Mouse (Mus musculus) small intestine, adult 2 months (tissue): ENCODE measurements around the gene Sorcs2. TPM values are rescaled to one million over a fixed set of nuclear protein-coding genes. Genes with fewer than 3 reads are reported as not detected.

Source experiments
- H3K27ac ChIP-seq: fragments of 200-500 bp; 2 replicates; pipeline ENCODE4 v1.5.1; 2012; ENCODE audit warnings: low read depth, low read length, control low read depth, inconsistent platforms; ENCODE audit not compliant: insufficient read depth
- H3K27me3 ChIP-seq: fragments of 200-500 bp; 2 replicates; pipeline ENCODE4 v1.6.1; 2012; ENCODE audit warnings: mild to moderate bottlenecking, moderate library complexity, low read length, inconsistent platforms; ENCODE audit not compliant: control insufficient read depth, insufficient read depth
- H3K36me3 ChIP-seq: fragments of 200-500 bp; 2 replicates; pipeline ENCODE4 v1.6.1; 2012; ENCODE audit warnings: mild to moderate bottlenecking, low read length, control low read depth, inconsistent platforms; ENCODE audit not compliant: control insufficient read depth, insufficient read depth
- H3K4me1 ChIP-seq: fragments of 200-500 bp; 2 replicates; pipeline ENCODE4 v1.6.1; 2012; ENCODE audit warnings: low read length, inconsistent platforms, mixed read lengths; ENCODE audit not compliant: control insufficient read depth, insufficient read depth, insufficient read length
- H3K4me3 ChIP-seq: fragments of 200-500 bp; 2 replicates; pipeline ENCODE4 v1.5.1; 2012; ENCODE audit warnings: low read depth, mild to moderate bottlenecking, control low read depth, inconsistent platforms, low read length, moderate library complexity
- CTCF ChIP-seq: fragments of 200-500 bp; IDR thresholded peaks from 2 replicates; pipeline ENCODE4 v1.5.1; 2012; ENCODE audit warnings: low read depth, mild to moderate bottlenecking, control low read depth, inconsistent platforms, low read length, moderate library complexity, mixed read lengths; ENCODE audit not compliant: insufficient replicate concordance, insufficient read length; ENCODE audit errors: extremely low read depth
- POLR2A ChIP-seq: fragments of 200-500 bp; IDR thresholded peaks from 2 replicates; pipeline ENCODE4 v1.6.1; 2012; ENCODE audit warnings: low read depth, mild to moderate bottlenecking, control low read depth, inconsistent platforms, low read length, moderate library complexity
- WGBS: fragments of 180-500 bp; shearing (Covaris S2); methylation state at CpG from one replicate; pipeline ENCODE4 v1.1.7; 2018; 5-methylcytosine and 5-hydroxymethylcytosine counted together
- polyA plus RNA-seq: library from polyadenylated mRNA; depleted of rRNA; stranded (reverse); fragments of >200 nt; gene quantifications from 2 replicates; pipeline ENCODE4 v1.2.3, GENCODE M21; 2012

The Sorcs2 gene
- polyA plus RNA-seq, 1 experiment = 5.9 TPM

DNA sequence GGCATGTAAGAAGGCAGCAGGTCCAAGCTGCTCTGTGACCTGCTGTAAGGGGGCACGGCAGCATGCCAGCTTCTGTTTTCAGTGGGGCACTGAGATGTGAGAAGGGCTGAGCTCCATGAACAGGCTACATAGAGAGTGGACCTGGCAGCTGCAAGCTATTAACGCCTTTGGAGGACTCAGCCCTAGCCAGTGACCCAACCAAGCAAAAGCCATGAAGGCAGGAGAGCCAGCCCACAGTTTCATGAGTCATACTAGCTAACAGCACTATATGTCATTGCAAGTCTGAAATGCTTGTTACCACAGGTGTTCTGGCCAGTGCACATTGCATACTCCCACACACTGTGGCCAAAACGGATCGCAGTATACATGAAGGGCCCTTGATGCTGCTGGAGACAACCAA, 41.3 kb downstream of the Sorcs2 start:
- Histone ChIP-seq H3K27ac (no peak overlapping the region), H3K36me3 (no peaks in the 10 kb centered on the region), H3K4me1 (peaks cover 15% of the 10 kb centered on the region; the same call in 1 of the 2 replicates), H3K27me3 (no peaks in the 10 kb centered on the region), H3K4me3 (no peak overlapping the region)
- TF ChIP-seq CTCF = no peak
- TF ChIP-seq POLR2A = no peak
- WGBS = 85% methylated on average over 4 of the region's 4 CpGs

DNA sequence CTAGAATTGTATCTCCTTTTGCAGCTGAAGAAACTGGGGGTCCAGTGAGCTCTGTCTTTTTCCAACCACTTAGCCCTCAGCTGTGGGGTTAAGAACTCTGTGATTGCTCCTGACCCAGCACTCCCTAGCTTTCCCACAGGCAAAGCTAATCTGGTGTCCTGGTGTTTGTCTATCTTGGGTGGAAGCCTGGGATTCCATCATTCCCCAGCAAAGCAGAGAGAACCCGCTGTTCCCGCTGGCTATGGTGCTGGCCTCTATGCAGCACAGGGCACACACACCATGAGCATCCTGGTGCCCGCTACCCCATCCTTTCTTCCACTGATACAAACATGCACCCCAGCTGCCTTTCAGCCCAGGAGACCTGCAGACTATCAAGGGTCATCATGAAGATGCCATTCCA, 42.3 kb downstream of the Sorcs2 start:
- TF ChIP-seq POLR2A (no peak), CTCF (no peak)

DNA sequence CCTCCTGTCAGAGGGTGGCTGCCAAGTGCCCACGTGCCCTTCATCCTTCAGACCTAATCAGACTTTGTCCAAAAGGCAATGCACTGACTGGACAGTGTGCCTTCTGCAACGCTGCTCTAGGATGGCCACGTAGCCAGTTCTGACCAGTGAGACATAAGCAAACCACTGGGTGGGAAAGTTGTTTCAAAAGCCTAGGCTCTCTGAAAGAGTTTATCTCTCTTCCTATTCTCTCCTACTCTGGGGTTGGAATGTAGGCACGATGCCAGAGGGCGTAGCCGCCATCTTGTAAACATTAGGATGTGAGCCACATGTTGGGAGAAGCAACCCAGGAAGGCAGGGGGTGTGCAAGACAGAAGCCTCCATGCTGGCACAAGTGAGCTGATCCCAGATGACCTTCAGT, 44.3 kb downstream of the Sorcs2 start:
- TF ChIP-seq POLR2A = no peak
- TF ChIP-seq CTCF = no peak
- no peak overlapping the region; the same call in 1 of the 2 replicates for H3K27ac ChIP-seq
- peaks cover 12% of the 10 kb centered on the region; the same call in 1 of the 2 replicates for H3K4me1 ChIP-seq
- H3K36me3 ChIP-seq = no peaks in the 10 kb centered on the region
- WGBS = 41% methylated on average over 6 of the region's 6 CpGs
- H3K27me3 ChIP-seq = no peaks in the 10 kb centered on the region
- H3K4me3 ChIP-seq = no peak overlapping the region

More for the DNA sequence above, 42.3 kb downstream of the Sorcs2 start:
- H3K4me3 ChIP-seq = no peak overlapping the region
- WGBS = 86% methylated on average over 3 of the region's 3 CpGs
- H3K27me3 ChIP-seq = no peaks in the 10 kb centered on the region
- H3K4me1 ChIP-seq = peaks cover 12% of the 10 kb centered on the region; the same call in 1 of the 2 replicates
- H3K27ac ChIP-seq = no peak overlapping the region
- no peaks in the 10 kb centered on the region for H3K36me3 ChIP-seq

DNA sequence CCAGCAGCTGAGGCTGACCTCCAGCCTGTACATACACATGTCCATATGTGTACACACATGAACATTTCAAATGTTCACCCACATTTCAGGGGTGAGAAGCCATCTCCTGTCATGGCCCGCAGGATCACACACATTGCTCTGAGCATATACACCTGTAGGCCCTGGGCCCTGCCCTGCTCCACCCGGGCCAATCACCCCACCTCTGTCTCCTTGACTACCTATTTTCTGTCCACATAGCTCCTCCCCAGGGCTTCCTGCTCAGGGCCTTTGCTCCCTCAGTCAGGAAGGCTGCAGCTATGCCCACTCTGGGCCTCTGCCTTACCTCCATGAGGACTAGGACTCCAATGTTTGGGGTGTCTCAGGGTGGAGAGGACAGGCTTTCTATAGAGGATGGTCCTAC, 44.7 kb downstream of the Sorcs2 start:
- Histone ChIP-seq H3K4me1 (peaks cover 12% of the 10 kb centered on the region; the same call in 1 of the 2 replicates), H3K27me3 (no peaks in the 10 kb centered on the region), H3K36me3 (no peaks in the 10 kb centered on the region), H3K27ac (no peak overlapping the region), H3K4me3 (no peak overlapping the region)
- TF ChIP-seq CTCF (no peak), POLR2A (no peak)
- 25% methylated on average over 2 of the region's 2 CpGs for WGBS

DNA sequence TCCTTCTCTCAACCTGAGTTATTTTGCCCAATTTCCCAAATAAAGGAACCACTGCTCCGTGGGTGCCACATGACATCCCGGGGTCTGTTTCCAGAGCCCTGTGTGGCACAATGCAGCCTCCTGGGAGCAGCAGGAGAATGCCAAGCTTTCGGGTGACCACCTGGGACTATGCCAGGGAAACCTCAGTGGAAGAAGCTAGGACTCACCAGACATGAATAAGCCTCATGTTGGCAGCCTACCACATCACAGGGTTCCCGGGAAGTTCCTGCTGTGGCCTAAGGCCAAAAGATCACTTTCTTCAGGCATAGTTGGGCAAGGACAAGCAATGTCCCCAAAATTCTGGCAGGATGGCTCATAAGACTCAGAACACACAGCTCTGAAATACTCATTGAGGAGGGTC, 51.2 kb downstream of the Sorcs2 start:
- Histone ChIP-seq H3K36me3 (no peaks in the 10 kb centered on the region), H3K27me3 (no peaks in the 10 kb centered on the region), H3K4me1 (no peaks in the 10 kb centered on the region), H3K27ac (no peak overlapping the region), H3K4me3 (no peak overlapping the region)
- TF ChIP-seq POLR2A (no peak), CTCF (no peak)
- 87% methylated on average over 4 of the region's 4 CpGs for WGBS

DNA sequence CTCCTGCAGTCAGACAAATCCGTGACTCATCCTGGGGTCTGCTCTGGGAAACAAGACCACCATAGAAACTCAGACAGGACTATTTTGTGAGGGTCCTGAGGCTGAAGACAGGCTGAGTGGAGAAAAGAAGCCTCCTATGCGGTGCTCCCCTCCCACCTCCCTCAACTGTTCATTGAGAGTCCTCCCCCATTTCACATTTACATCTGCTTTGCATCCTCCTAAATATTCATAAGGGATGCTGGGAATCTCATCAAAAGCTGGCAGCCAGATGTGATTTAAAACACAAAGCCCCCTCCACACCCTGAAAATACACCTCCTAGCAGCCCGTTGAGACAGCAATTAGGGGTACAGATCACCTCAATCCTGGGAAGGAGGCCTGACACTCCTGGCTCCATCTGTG, 58.7 kb downstream of the Sorcs2 start:
- Histone ChIP-seq H3K36me3 (no peaks in the 10 kb centered on the region), H3K4me1 (no peaks in the 10 kb centered on the region), H3K4me3 (no peak overlapping the region), H3K27me3 (no peaks in the 10 kb centered on the region), H3K27ac (no peak overlapping the region)
- WGBS = 85% methylated on average over 3 of the region's 3 CpGs
- TF ChIP-seq CTCF (no peak), POLR2A (no peak)

DNA sequence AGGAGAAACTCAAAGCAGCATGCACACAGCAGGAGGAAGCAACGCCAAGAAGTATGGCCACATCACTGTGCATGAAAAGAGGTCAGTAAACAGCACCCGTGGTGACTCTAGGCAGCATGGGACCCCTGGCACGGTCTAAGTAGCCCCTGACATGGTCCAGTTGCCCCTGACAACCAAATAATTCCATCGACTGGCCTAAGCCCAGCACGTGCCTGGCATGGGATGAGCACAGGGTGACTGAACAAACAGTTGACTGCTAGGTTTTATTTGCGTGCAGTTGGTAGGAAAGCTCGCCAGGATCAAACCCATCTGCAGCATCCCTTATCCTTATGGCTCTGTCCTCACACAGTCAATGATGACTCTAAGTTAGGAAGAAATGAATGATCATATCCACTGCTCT, 61.7 kb downstream of the Sorcs2 start:
- Histone ChIP-seq H3K4me3 (no peak overlapping the region), H3K27ac (no peak overlapping the region), H3K27me3 (no peaks in the 10 kb centered on the region), H3K36me3 (no peaks in the 10 kb centered on the region), H3K4me1 (no peaks in the 10 kb centered on the region)
- WGBS = 77% methylated on average over 7 of the region's 7 CpGs
- TF ChIP-seq POLR2A (no peak), CTCF (no peak)
